Mouse (Mus musculus) kidney, adult 11 months (tissue): Measurements from ENCODE around the gene Rps27.
"Not testable (repeated sequence)": the region's sequence is repeated elsewhere in the genome, so short reads cannot be mapped to it uniquely, and the experiment has no call there.

ENCODE experiments used
- DNase-seq: peaks from one replicate; pipeline ENCODE4 v3.0.0; 2022

Gene Rps27

GRCm38 (mm10) chr3:90213377-90213866, at the start of gene Rps27, which contains the start of gene Rab13:
TSS of gene Rps27 (minus strand) at chr3:90213651.
TSS of gene Rab13 (plus strand) at chr3:90213695.
- peak; percentile 93 for DNase-seq

- peak; percentile 71 for DNase-seq
Observed at GRCm38 (mm10) chr3:90258521-90258920, 45.1 kb upstream of the Rps27 start.

- peak; percentile 60 for DNase-seq
Observed at GRCm38 (mm10) chr3:90256731-90257530, 43.5 kb upstream of the Rps27 start.

- DNase-seq = no peak
Observed at GRCm38 (mm10) chr3:90255784-90256353, 42.4 kb upstream of the Rps27 start.

GRCm38 (mm10) chr3:90255194-90255565, 41.7 kb upstream of the Rps27 start:
- DNase-seq = no peak

GRCm38 (mm10) chr3:90254419-90255193, 41.2 kb upstream of the Rps27 start:
- DNase-seq = no peak

GRCm38 (mm10) chr3:90253653-90254418, 40.4 kb upstream of the Rps27 start, which contains the start of gene Crtc2:
TSS of gene Crtc2 (plus strand) at chr3:90254163.
- peak; percentile 98 for DNase-seq

GRCm38 (mm10) chr3:90253174-90253573, 39.7 kb upstream of the Rps27 start:
- not testable (repeated sequence) for DNase-seq

- not testable (repeated sequence) for DNase-seq
Observed at GRCm38 (mm10) chr3:90252659-90253058, 39.2 kb upstream of the Rps27 start.

- not testable (repeated sequence) for DNase-seq
Observed at GRCm38 (mm10) chr3:90251731-90252226, 38.3 kb upstream of the Rps27 start.

GRCm38 (mm10) chr3:90250791-90251190, 37.3 kb upstream of the Rps27 start:
- no peak for DNase-seq

GRCm38 (mm10) chr3:90248746-90249100, 35.3 kb upstream of the Rps27 start:
- no peak for DNase-seq

GRCm38 (mm10) chr3:90247960-90248745, 34.7 kb upstream of the Rps27 start, which contains the start of gene Slc39a1:
TSS of gene Slc39a1 (plus strand) at chr3:90248172.
- DNase-seq = peak; percentile 96

- DNase-seq = no peak
Observed at GRCm38 (mm10) chr3:90247630-90247959, 34.1 kb upstream of the Rps27 start.

GRCm38 (mm10) chr3:90245406-90245805, 32.0 kb upstream of the Rps27 start:
- no peak for DNase-seq

- DNase-seq = no peak
Observed at GRCm38 (mm10) chr3:90242984-90243775, 29.7 kb upstream of the Rps27 start, which contains the start of gene Creb3l4. TSS of gene Creb3l4 (minus strand) at chr3:90243512.

GRCm38 (mm10) chr3:90241669-90242358, 28.4 kb upstream of the Rps27 start:
- DNase-seq = no peak

- peak; percentile 64 for DNase-seq
Observed at GRCm38 (mm10) chr3:90241251-90241650, 27.8 kb upstream of the Rps27 start.

- DNase-seq = peak; percentile 95
Observed at GRCm38 (mm10) chr3:90231507-90232333, 18.3 kb upstream of the Rps27 start, which contains the start of gene Jtb. TSS of gene Jtb (plus strand) at chr3:90231597.
